Mouse (Mus musculus): ENCODE data around the gene Kctd4. TPM values are rescaled to one million over a fixed set of nuclear protein-coding genes. Genes with fewer than 3 reads are reported as not detected.

The Kctd4 gene
- polyA plus RNA-seq (2012; rRNA removed) = 9.4 and 9.5 TPM in 2 replicates

DNA sequence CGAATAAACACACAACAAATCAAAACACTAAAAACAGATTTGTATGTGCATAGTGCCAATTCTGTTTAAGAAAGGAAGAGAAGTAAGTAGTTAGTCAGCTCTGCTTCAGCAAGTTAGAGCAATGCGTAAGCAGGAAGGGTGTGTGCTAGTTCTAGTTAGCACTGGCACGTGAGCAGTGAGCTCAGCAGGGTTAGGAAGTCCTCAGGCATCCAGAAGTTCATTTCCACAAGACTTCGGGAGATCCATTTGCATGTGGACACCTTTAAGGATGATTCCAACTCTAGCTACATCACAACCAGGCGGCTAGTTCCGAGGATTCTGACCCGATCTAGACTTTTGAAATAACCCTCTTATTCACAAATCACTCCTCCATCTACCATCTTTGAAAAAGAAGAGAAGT lies at the start of gene Kctd4:
Kctd4 (plus strand) TSS at position 244 of the 400 bp plus-strand sequence.

DNA sequence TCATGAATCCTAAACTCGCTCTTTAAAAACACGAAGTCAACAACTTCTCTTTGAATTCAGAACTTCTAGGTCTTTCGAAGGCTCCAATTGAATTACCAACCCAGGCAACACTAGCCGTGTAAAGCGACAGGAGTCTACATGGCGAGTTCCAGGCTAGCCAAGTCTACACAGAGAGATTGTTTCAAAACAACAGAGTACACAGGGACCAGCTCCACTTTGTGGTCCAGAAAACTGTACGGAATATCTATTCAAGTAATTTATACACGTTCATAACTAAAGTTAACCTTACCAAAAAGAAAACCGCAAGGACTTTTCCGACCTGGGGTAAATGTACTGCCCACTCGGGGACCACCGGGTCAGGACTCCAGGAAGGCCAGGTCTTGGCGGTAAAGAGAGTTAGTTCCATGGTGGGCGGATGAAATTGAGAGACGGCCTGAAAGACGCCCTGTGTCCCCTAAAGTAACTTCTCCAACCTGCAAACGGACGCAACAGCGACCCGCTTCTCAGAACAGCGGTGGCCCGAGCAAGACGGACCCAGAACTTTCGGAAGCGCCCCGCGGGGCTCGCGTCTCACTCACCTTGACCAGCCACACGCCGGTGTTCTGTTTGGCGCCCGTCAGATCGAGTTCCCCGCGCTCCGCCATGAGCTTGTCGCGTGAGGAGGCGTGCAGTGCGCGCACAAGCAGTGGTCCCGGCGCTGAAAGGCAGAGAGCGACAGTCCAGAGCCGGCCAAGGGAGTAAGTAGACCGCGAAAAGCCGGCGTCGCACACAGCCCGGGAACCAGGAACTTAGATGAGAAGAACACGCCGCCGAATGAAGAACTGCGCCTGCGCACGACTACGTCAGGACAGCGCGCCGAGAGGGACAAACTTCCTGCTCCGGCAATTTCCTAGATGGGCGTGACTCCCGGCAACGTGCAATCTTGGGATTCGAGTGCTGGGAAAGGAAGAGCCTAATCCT lies 55.6 kb downstream of the Kctd4 start, which contains the start of gene Gtf2f2:
Gtf2f2 (minus strand) TSS at position 764 of the 960 bp plus-strand sequence.

Other genes starting within 250 kb of the Kctd4 start
- 25.7 and 27.2 TPM in 2 replicates for gene Cog3, start 200.5 kb upstream of the Kctd4 start, polyA plus RNA-seq (2012; rRNA removed)
- gene Slc25a30, start 168.0 kb upstream of the Kctd4 start, polyA plus RNA-seq (2012; rRNA removed) = 14.0 and 15.6 TPM in 2 replicates
- 1,677 and 1,692 TPM in 2 replicates for gene Tpt1, start 109.9 kb upstream of the Kctd4 start, polyA plus RNA-seq (2012; rRNA removed)
- 29.2 and 30.4 TPM in 2 replicates for gene Gtf2f2, start 55.9 kb downstream of the Kctd4 start, polyA plus RNA-seq (2012; rRNA removed)
- gene Gpalpp1, start 155.8 kb downstream of the Kctd4 start, polyA plus RNA-seq (2012; rRNA removed) = 12.6 and 13.6 TPM in 2 replicates
- gene Nufip1, start 155.9 kb downstream of the Kctd4 start, polyA plus RNA-seq (2012; rRNA removed) = 8.8 and 9.7 TPM in 2 replicates

Measured in central nervous system, embryonic 18 days (tissue).